Mouse (Mus musculus) thymus, postnatal 10 days (tissue): Measurements from ENCODE around the gene Nectin2.
A peak's percentile ranks its signal among the peaks of the same experiment; 100 is the strongest.
"Not testable (repeated sequence)": the region's sequence is repeated elsewhere in the genome, so short reads cannot be mapped to it uniquely, and the experiment has no call there.

ENCODE experiments used
- DNase-seq, 2 experiments: peaks; one replicate each; pipeline ENCODE4 v3.0.0; 2021; ENCODE audit warnings: low spot score in 2 of 2

Gene Nectin2

GRCm38 (mm10) chr7:19688101-19688500 lies 62.2 kb downstream of the Nectin2 start:
- no peak for DNase-seq

GRCm38 (mm10) chr7:19686927-19687583 lies 63.2 kb downstream of the Nectin2 start:
- DNase-seq = not testable (repeated sequence)

GRCm38 (mm10) chr7:19686521-19686920 lies 63.8 kb downstream of the Nectin2 start:
- no peak for DNase-seq

- no peak for DNase-seq
These were observed 64.9 kb downstream of the Nectin2 start for GRCm38 (mm10) chr7:19685374-19685773.

GRCm38 (mm10) chr7:19683771-19684201 lies 66.5 kb downstream of the Nectin2 start:
- DNase-seq = no peak

GRCm38 (mm10) chr7:19682979-19683378 lies 67.3 kb downstream of the Nectin2 start:
- DNase-seq = no peak

- no peak for DNase-seq
These were observed 69.0 kb downstream of the Nectin2 start, which contains the start of the genes Gm44805 and Apoc4 for GRCm38 (mm10) chr7:19681202-19681694. Gene Gm44805, minus strand, starts transcription at chr7:19681423. Gene Apoc4, minus strand, starts transcription at chr7:19681479.

- DNase-seq = no peak
These were observed 69.6 kb downstream of the Nectin2 start for GRCm38 (mm10) chr7:19680702-19681101.

- DNase-seq = no peak
These were observed 71.4 kb downstream of the Nectin2 start for GRCm38 (mm10) chr7:19678901-19679300.

- DNase-seq = no peak
These were observed 72.4 kb downstream of the Nectin2 start, which contains the start of gene Apoc2 for GRCm38 (mm10) chr7:19677872-19678271. Gene Apoc2, minus strand, starts transcription at chr7:19677941.

GRCm38 (mm10) chr7:19676662-19677061 lies 73.6 kb downstream of the Nectin2 start:
- DNase-seq = no peak

GRCm38 (mm10) chr7:19675824-19676223 lies 74.5 kb downstream of the Nectin2 start:
- DNase-seq = no peak

- no peak for DNase-seq
These were observed 77.1 kb downstream of the Nectin2 start for GRCm38 (mm10) chr7:19673083-19673699.

GRCm38 (mm10) chr7:19671511-19671910 lies 78.8 kb downstream of the Nectin2 start:
- DNase-seq = no peak

- peak; percentile 83 to 94 for DNase-seq
These were observed 81.1 kb downstream of the Nectin2 start for GRCm38 (mm10) chr7:19668947-19669721.

- no peak for DNase-seq
These were observed 82.8 kb downstream of the Nectin2 start for GRCm38 (mm10) chr7:19667434-19667833.

- DNase-seq = no peak
These were observed 83.5 kb downstream of the Nectin2 start for GRCm38 (mm10) chr7:19666750-19667149.
